Mouse (Mus musculus): ENCODE measurements at regions not wholly inside any gene's neighbourhood (a gene's known extent, or its start where the extent isn't known, plus 50 kb on each side); places are given as distances from the start of the nearest gene placed in this dataset.

GRCm38 (mm10) chr12:107125201-107125600 is 363.2 kb upstream of the 3110018I06Rik start:
- Histone ChIP-seq H3K9me3 (ENCODE audit: low read length) (no peaks in the 10 kb centered on the region), H3K27ac (ENCODE audit: low read depth) (no peak overlapping the region), H3K4me1 (ENCODE audit: insufficient read depth) (no peaks in the 10 kb centered on the region), H3K4me3 (ENCODE audit: low read depth, low read length) (no peak overlapping the region), H3K9ac (replicated peaks) (no peak overlapping the region), H3K36me3 (replicated peaks; ENCODE audit: insufficient read depth, low read length) (no peaks in the 10 kb centered on the region), H3K27me3 (ENCODE audit: insufficient read depth, low read length) (no peaks in the 10 kb centered on the region), H3K4me2 (ENCODE audit: low read depth, low read length) (no peak overlapping the region)
- no peak for TF ChIP-seq EP300 (IDR thresholded peaks at IDR 0.05; ENCODE audit: low read depth)
- TF ChIP-seq CTCF (IDR thresholded peaks at IDR 0.05; ENCODE audit: low read depth), result no peak
- ATAC-seq (no peak), DNase-seq (no peak)
- 62% methylated on average over 6 of the region's 7 CpGs for WGBS (ENCODE audit: insufficient replicate concordance)

GRCm38 (mm10) chr12:107126056-107126455 is 362.4 kb upstream of the 3110018I06Rik start:
- no peak overlapping the region for H3K4me2 ChIP-seq (ENCODE audit: low read depth, low read length)
- no peak overlapping the region for H3K9ac ChIP-seq (replicated peaks)
- H3K9me3 ChIP-seq (ENCODE audit: low read length), result no peaks in the 10 kb centered on the region
- no peaks in the 10 kb centered on the region for H3K27me3 ChIP-seq (ENCODE audit: insufficient read depth, low read length)
- no peak for ATAC-seq
- H3K36me3 ChIP-seq (replicated peaks; ENCODE audit: insufficient read depth, low read length), result no peaks in the 10 kb centered on the region
- TF ChIP-seq EP300 (IDR thresholded peaks at IDR 0.05; ENCODE audit: low read depth) (no peak), CTCF (IDR thresholded peaks at IDR 0.05; ENCODE audit: low read depth) (no peak)
- H3K4me3 ChIP-seq (ENCODE audit: low read depth, low read length), result no peak overlapping the region
- no peak for DNase-seq
- no peaks in the 10 kb centered on the region for H3K4me1 ChIP-seq (ENCODE audit: insufficient read depth)
- 72% methylated on average over 10 of the region's 10 CpGs for WGBS (ENCODE audit: insufficient replicate concordance)
- no peak overlapping the region for H3K27ac ChIP-seq (ENCODE audit: low read depth)

GRCm38 (mm10) chr12:107127591-107127990 is 360.8 kb upstream of the 3110018I06Rik start:
- Histone ChIP-seq H3K4me1 (ENCODE audit: insufficient read depth) (no peaks in the 10 kb centered on the region), H3K9ac (replicated peaks) (no peak overlapping the region), H3K9me3 (ENCODE audit: low read length) (no peaks in the 10 kb centered on the region), H3K36me3 (replicated peaks; ENCODE audit: insufficient read depth, low read length) (no peaks in the 10 kb centered on the region), H3K4me3 (ENCODE audit: low read depth, low read length) (no peak overlapping the region), H3K27ac (ENCODE audit: low read depth) (no peak overlapping the region), H3K4me2 (ENCODE audit: low read depth, low read length) (no peak overlapping the region), H3K27me3 (ENCODE audit: insufficient read depth, low read length) (no peaks in the 10 kb centered on the region)
- 66% methylated on average over 3 of the region's 3 CpGs for WGBS (ENCODE audit: insufficient replicate concordance)
- no peak for DNase-seq
- ATAC-seq, result no peak
- TF ChIP-seq CTCF (IDR thresholded peaks at IDR 0.05; ENCODE audit: low read depth) (no peak), EP300 (IDR thresholded peaks at IDR 0.05; ENCODE audit: low read depth) (no peak)

GRCm38 (mm10) chr12:107129232-107129631 is 359.2 kb upstream of the 3110018I06Rik start:
- no peak overlapping the region for H3K27ac ChIP-seq (ENCODE audit: low read depth)
- H3K4me3 ChIP-seq (ENCODE audit: low read depth, low read length), result no peak overlapping the region
- ATAC-seq (no peak), DNase-seq (no peak)
- no peak overlapping the region for H3K4me2 ChIP-seq (ENCODE audit: low read depth, low read length)
- TF ChIP-seq CTCF (IDR thresholded peaks at IDR 0.05; ENCODE audit: low read depth) (no peak), EP300 (IDR thresholded peaks at IDR 0.05; ENCODE audit: low read depth) (no peak)
- WGBS (ENCODE audit: insufficient replicate concordance), result 54% methylated on average over 6 of the region's 6 CpGs
- H3K36me3 ChIP-seq (replicated peaks; ENCODE audit: insufficient read depth, low read length), result no peaks in the 10 kb centered on the region
- H3K9me3 ChIP-seq (ENCODE audit: low read length), result no peaks in the 10 kb centered on the region
- no peak overlapping the region for H3K9ac ChIP-seq (replicated peaks)
- H3K27me3 ChIP-seq (ENCODE audit: insufficient read depth, low read length), result no peaks in the 10 kb centered on the region
- no peaks in the 10 kb centered on the region for H3K4me1 ChIP-seq (ENCODE audit: insufficient read depth)

- no peaks in the 10 kb centered on the region for H3K9me3 ChIP-seq (ENCODE audit: low read length)
- DNase-seq, result no peak
- TF ChIP-seq CTCF (IDR thresholded peaks at IDR 0.05; ENCODE audit: low read depth) (no peak), EP300 (IDR thresholded peaks at IDR 0.05; ENCODE audit: low read depth) (no peak)
- no peaks in the 10 kb centered on the region for H3K4me1 ChIP-seq (ENCODE audit: insufficient read depth)
- H3K4me2 ChIP-seq (ENCODE audit: low read depth, low read length), result no peak overlapping the region
- no peaks in the 10 kb centered on the region for H3K36me3 ChIP-seq (replicated peaks; ENCODE audit: insufficient read depth, low read length)
- H3K27ac ChIP-seq (ENCODE audit: low read depth), result no peak overlapping the region
- no peak overlapping the region for H3K9ac ChIP-seq (replicated peaks)
- WGBS (ENCODE audit: insufficient replicate concordance), result 62% methylated on average over 7 of the region's 7 CpGs
- no peaks in the 10 kb centered on the region for H3K27me3 ChIP-seq (ENCODE audit: insufficient read depth, low read length)
- no peak for ATAC-seq
- no peak overlapping the region for H3K4me3 ChIP-seq (ENCODE audit: low read depth, low read length)
These were observed 357.1 kb upstream of the 3110018I06Rik start for GRCm38 (mm10) chr12:107131351-107131750.

- Histone ChIP-seq H3K27ac (ENCODE audit: low read depth) (no peak overlapping the region), H3K9me3 (ENCODE audit: low read length) (no peaks in the 10 kb centered on the region), H3K4me3 (ENCODE audit: low read depth, low read length) (no peak overlapping the region), H3K4me1 (ENCODE audit: insufficient read depth) (no peaks in the 10 kb centered on the region), H3K27me3 (ENCODE audit: insufficient read depth, low read length) (no peaks in the 10 kb centered on the region), H3K36me3 (replicated peaks; ENCODE audit: insufficient read depth, low read length) (no peaks in the 10 kb centered on the region), H3K4me2 (ENCODE audit: low read depth, low read length) (no peak overlapping the region), H3K9ac (replicated peaks) (no peak overlapping the region)
- no peak for TF ChIP-seq EP300 (IDR thresholded peaks at IDR 0.05; ENCODE audit: low read depth)
- no peak for TF ChIP-seq CTCF (IDR thresholded peaks at IDR 0.05; ENCODE audit: low read depth)
- no peak for DNase-seq
- WGBS (ENCODE audit: insufficient replicate concordance), result 66% methylated on average over 6 of the region's 6 CpGs
- ATAC-seq, result no peak
These were observed 356.6 kb upstream of the 3110018I06Rik start for GRCm38 (mm10) chr12:107131841-107132240.

GRCm38 (mm10) chr12:107132501-107132900 is 355.9 kb upstream of the 3110018I06Rik start:
- Histone ChIP-seq H3K4me3 (ENCODE audit: low read depth, low read length) (no peak overlapping the region), H3K4me2 (ENCODE audit: low read depth, low read length) (no peak overlapping the region), H3K27me3 (ENCODE audit: insufficient read depth, low read length) (no peaks in the 10 kb centered on the region), H3K36me3 (replicated peaks; ENCODE audit: insufficient read depth, low read length) (no peaks in the 10 kb centered on the region), H3K9me3 (ENCODE audit: low read length) (no peaks in the 10 kb centered on the region), H3K4me1 (ENCODE audit: insufficient read depth) (no peaks in the 10 kb centered on the region), H3K9ac (replicated peaks) (no peak overlapping the region), H3K27ac (ENCODE audit: low read depth) (no peak overlapping the region)
- TF ChIP-seq CTCF (IDR thresholded peaks at IDR 0.05; ENCODE audit: low read depth), result no peak
- TF ChIP-seq EP300 (IDR thresholded peaks at IDR 0.05; ENCODE audit: low read depth), result no peak
- ATAC-seq, result no peak
- WGBS (ENCODE audit: insufficient replicate concordance), result 51% methylated on average over 3 of the region's 3 CpGs
- DNase-seq, result no peak

Data from liver, postnatal 0 days (tissue).